ENCODE assay signal across 10 mouse cellular contexts in the genomic region with DNA sequence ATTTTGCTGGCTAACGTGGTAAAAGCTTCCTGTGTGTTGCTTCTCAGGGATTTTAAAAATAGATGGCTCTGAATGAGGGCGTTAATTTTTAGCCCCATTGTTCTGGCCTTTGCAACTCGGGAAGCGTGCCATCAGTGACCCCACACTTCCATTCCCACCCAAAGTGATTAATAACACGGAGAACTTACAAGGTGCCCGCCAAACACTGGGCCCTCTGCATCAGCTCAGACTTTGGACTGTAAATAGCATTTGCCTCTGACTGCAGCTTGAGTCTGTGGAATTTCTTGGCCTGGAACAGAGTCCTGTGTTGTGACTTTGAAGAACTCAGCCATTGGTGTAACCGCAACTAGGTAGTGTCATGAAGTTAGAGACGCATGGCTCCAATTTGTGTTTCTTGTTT. TPM values are rescaled to one million over a fixed set of nuclear protein-coding genes. Genes with fewer than 3 reads are reported as not detected.
DNase-seq lines count a peak whose midpoint lies in the region; ATAC-seq and TF ChIP-seq lines count a peak whose summit lies in the region.
"Had no signal": no experiment of that assay in that cellular context is flagged by ENCODE, and none has a peak within 500 bp of the region (broad histone marks: within the 10 kb centered on the region; RNA-seq: fewer than 3 reads in every experiment).

No protein-coding gene starts in this region.

- no peak overlapping the region for H3K9ac ChIP-seq in limb, embryonic 13.5 days
- 0 out of 2 replicates have a peak overlapping the region, but pooled peaks have one; percentile 21 for H3K9ac ChIP-seq in heart, embryonic 14.5 days (ENCODE audit: low read length)
- no peak overlapping the region for H3K9ac ChIP-seq in limb, embryonic 14.5 days (ENCODE audit: low read depth, low read length, severe bottlenecking)
- H3K9ac ChIP-seq in midbrain, embryonic 15.5 days: no peak overlapping the region
- H3K9ac ChIP-seq: midbrain, embryonic 12.5 days had no signal

- H3K4me3 ChIP-seq in limb, embryonic 13.5 days: no peak overlapping the region
- H3K4me3 ChIP-seq in limb, embryonic 10.5 days: no peak overlapping the region
- H3K4me3 ChIP-seq in heart, embryonic 14.5 days (ENCODE audit: control insufficient read depth in 1 of 2, insufficient read depth in 1 of 2, low read depth in 1 of 2, low read length in 2 of 2): no peak overlapping the region
- H3K4me3 ChIP-seq in limb, embryonic 14.5 days (replicated peaks; ENCODE audit: low read length): no peak overlapping the region
- no peak overlapping the region for H3K4me3 ChIP-seq in midbrain, embryonic 15.5 days
- H3K4me3 ChIP-seq: midbrain, embryonic 12.5 days had no signal

- peak overlapping the region; percentile 40; the same call in 1 of the 2 replicates for H3K27ac ChIP-seq in limb, embryonic 13.5 days
- H3K27ac ChIP-seq in limb, embryonic 10.5 days: no peak overlapping the region
- H3K27ac ChIP-seq in heart, embryonic 14.5 days (replicated peaks in 1 of 2; ENCODE audit: control insufficient read depth in 1 of 2, insufficient read depth in 1 of 2, low read depth in 2 of 2, low read length in 2 of 2): peak overlapping the region; percentile 20 to 68
- H3K27ac ChIP-seq in limb, embryonic 14.5 days (replicated peaks; ENCODE audit: low read depth, low read length): no peak overlapping the region; the same call in 1 of the 2 replicates
- no peak overlapping the region for H3K27ac ChIP-seq in midbrain, embryonic 15.5 days
- H3K27ac ChIP-seq: midbrain, embryonic 12.5 days had no signal

- H3K4me1 ChIP-seq in limb, embryonic 13.5 days: peaks cover 5% of the 10 kb centered on the region
- 0 out of 2 replicates have a peak, but pooled peaks cover 4% of the 10 kb centered on the region for H3K4me1 ChIP-seq in limb, embryonic 10.5 days
- H3K4me1 ChIP-seq in heart, embryonic 14.5 days (ENCODE audit: control insufficient read depth in 2 of 2, insufficient read depth in 2 of 2, low read length in 2 of 2): peaks cover 7 to 32% of the 10 kb centered on the region in 2 experiments
- 0 out of 2 replicates have a peak, but pooled peaks cover 2% of the 10 kb centered on the region for H3K4me1 ChIP-seq in limb, embryonic 14.5 days (ENCODE audit: control insufficient read depth, insufficient read depth, low read length)
- H3K4me1 ChIP-seq in midbrain, embryonic 15.5 days: 0 out of 2 replicates have a peak, but pooled peaks cover 5% of the 10 kb centered on the region

- TF ChIP-seq POLR2A in limb, embryonic 14.5 days (IDR thresholded peaks at IDR 0.05; ENCODE audit: borderline replicate concordance, extremely low read depth, insufficient read depth, insufficient read length): no peak

- DNase-seq in limb, embryonic 10.5 days (ENCODE audit: low spot score): no peak
- DNase-seq in heart, postnatal 4 days: peak; percentile 42
- DNase-seq in limb, embryonic 14.5 days (ENCODE audit: low spot score): peak; percentile 15
- DNase-seq in urinary bladder, postnatal 4 days (ENCODE audit: low spot score in 2 of 2): no peak
- DNase-seq: cerebellum, postnatal 36 days had no signal

- no peaks in the 10 kb centered on the region for H3K27me3 ChIP-seq in limb, embryonic 13.5 days
- no peaks in the 10 kb centered on the region for H3K27me3 ChIP-seq in limb, embryonic 10.5 days (ENCODE audit: low read depth, poor library complexity, severe bottlenecking)
- no peaks in the 10 kb centered on the region for H3K27me3 ChIP-seq in heart, embryonic 14.5 days (ENCODE audit: control insufficient read depth, insufficient read depth, low read length)
- H3K27me3 ChIP-seq in limb, embryonic 14.5 days (ENCODE audit: control insufficient read depth, insufficient read depth, low read length): no peaks in the 10 kb centered on the region
- H3K27me3 ChIP-seq in midbrain, embryonic 15.5 days (replicated peaks): no peaks in the 10 kb centered on the region
- H3K27me3 ChIP-seq: midbrain, embryonic 12.5 days had no signal

- H3K9me3 ChIP-seq in limb, embryonic 13.5 days: no peaks in the 10 kb centered on the region
- H3K9me3 ChIP-seq in limb, embryonic 10.5 days (replicated peaks): no peaks in the 10 kb centered on the region
- H3K9me3 ChIP-seq in heart, embryonic 14.5 days (ENCODE audit: control insufficient read depth, low read length): no peaks in the 10 kb centered on the region
- no peaks in the 10 kb centered on the region for H3K9me3 ChIP-seq in limb, embryonic 14.5 days (ENCODE audit: control insufficient read depth, low read length)
- H3K9me3 ChIP-seq in midbrain, embryonic 15.5 days: no peaks in the 10 kb centered on the region
- H3K9me3 ChIP-seq: midbrain, embryonic 12.5 days had no signal

- WGBS in limb, embryonic 13.5 days: 61% methylated on average over 8 of the region's 8 CpGs
- WGBS in limb, embryonic 10.5 days: 77% methylated on average over 8 of the region's 8 CpGs
- WGBS in heart, embryonic 14.5 days: 20% methylated on average over 8 of the region's 8 CpGs
- WGBS in limb, embryonic 14.5 days: 64% methylated on average over 8 of the region's 8 CpGs
- WGBS in midbrain, embryonic 15.5 days: 72% methylated on average over 8 of the region's 8 CpGs

- ATAC-seq in limb, embryonic 13.5 days (ENCODE audit: low FRiP score, low read depth): peak; percentile 67; the same call in 1 of the 2 replicates
- ATAC-seq in heart, embryonic 14.5 days (ENCODE audit: insufficient number of reproducible peaks, insufficient read depth, low FRiP score, low read depth): no peak
- peak; percentile 64; the same call in 1 of the 2 replicates for ATAC-seq in limb, embryonic 14.5 days (ENCODE audit: low FRiP score, low read depth)
- ATAC-seq in midbrain, embryonic 15.5 days (replicated peaks): no peak

- no peaks in the 10 kb centered on the region for H3K36me3 ChIP-seq in limb, embryonic 13.5 days
- H3K36me3 ChIP-seq in limb, embryonic 10.5 days: no peaks in the 10 kb centered on the region
- no peaks in the 10 kb centered on the region for H3K36me3 ChIP-seq in heart, embryonic 14.5 days (ENCODE audit: control insufficient read depth, insufficient read depth, low read length)
- H3K36me3 ChIP-seq in limb, embryonic 14.5 days (ENCODE audit: control insufficient read depth, insufficient read depth, low read length): no peaks in the 10 kb centered on the region
- H3K36me3 ChIP-seq in midbrain, embryonic 15.5 days (replicated peaks): no peaks in the 10 kb centered on the region
- H3K36me3 ChIP-seq: midbrain, embryonic 12.5 days had no signal

- no peak overlapping the region for H3K4me2 ChIP-seq in limb, embryonic 13.5 days (replicated peaks)
- peak overlapping the region; percentile 25 for H3K4me2 ChIP-seq in heart, embryonic 14.5 days (ENCODE audit: low read length)
- no peak overlapping the region for H3K4me2 ChIP-seq in limb, embryonic 14.5 days (replicated peaks; ENCODE audit: low read depth, low read length, severe bottlenecking)
- no peak overlapping the region for H3K4me2 ChIP-seq in midbrain, embryonic 15.5 days
- H3K4me2 ChIP-seq: liver, embryonic 11.5 days; midbrain, embryonic 12.5 days had no signal

RNA-seq across cellular contexts. Expression of a gene that starts 23.6 kb away (rescaled TPM):
- polyA plus RNA-seq in limb, embryonic 13.5 days (2015; fragmentation: Nextera tagmentation; extraction: Ambion mirVana): 0.08 and 0.14 TPM in 2 replicates
- not detected in 2 replicates for polyA plus RNA-seq in limb, embryonic 10.5 days (2016; fragmentation: Nextera tagmentation; extraction: Ambion mirVana)
- 5.1 and 6.5 TPM in 2 replicates for polyA plus RNA-seq in heart, embryonic 14.5 days (2014; fragmentation: Nextera tagmentation; extraction: Ambion mirVana)
- total RNA-seq in heart, postnatal 4 days (2021): not detected
- polyA plus RNA-seq in limb, embryonic 14.5 days (2012; rRNA removed): 0.06 TPM in 2 replicates
- 0.10 and 0.21 TPM in 2 replicates for polyA plus RNA-seq in limb, embryonic 14.5 days (2014; fragmentation: Nextera tagmentation; extraction: Ambion mirVana)
- 1.4 TPM in 2 replicates for polyA plus RNA-seq in midbrain, embryonic 15.5 days (2015; fragmentation: Nextera tagmentation; extraction: Ambion mirVana)

Comparison
In these comparisons a context has a peak if more than half of its experiments do, and no peak if none do; other contexts are left out.
1. H3K27ac ChIP-seq: peak in limb, embryonic 13.5 days (single experiment) and heart, embryonic 14.5 days (2 of 2); none in limb, embryonic 10.5 days (single experiment), limb, embryonic 14.5 days (single experiment) and midbrain, embryonic 15.5 days (single experiment).
2. DNase-seq: peak in heart, postnatal 4 days (single experiment) and limb, embryonic 14.5 days (single experiment); none in limb, embryonic 10.5 days (single experiment) and urinary bladder, postnatal 4 days (0 of 2).
3. ATAC-seq: peak in limb, embryonic 13.5 days (single experiment) and limb, embryonic 14.5 days (single experiment); none in heart, embryonic 14.5 days (single experiment) and midbrain, embryonic 15.5 days (single experiment).